Mouse (Mus musculus): ENCODE measurements around the gene Tmem11. TPM values are rescaled to one million over a fixed set of nuclear protein-coding genes. Genes with fewer than 3 reads are reported as not detected.
A peak's percentile ranks its signal among the peaks of the same experiment; 100 is the strongest.

Tmem11 gene
- polyA plus RNA-seq, 1 experiment = 61.5 TPM

DNA sequence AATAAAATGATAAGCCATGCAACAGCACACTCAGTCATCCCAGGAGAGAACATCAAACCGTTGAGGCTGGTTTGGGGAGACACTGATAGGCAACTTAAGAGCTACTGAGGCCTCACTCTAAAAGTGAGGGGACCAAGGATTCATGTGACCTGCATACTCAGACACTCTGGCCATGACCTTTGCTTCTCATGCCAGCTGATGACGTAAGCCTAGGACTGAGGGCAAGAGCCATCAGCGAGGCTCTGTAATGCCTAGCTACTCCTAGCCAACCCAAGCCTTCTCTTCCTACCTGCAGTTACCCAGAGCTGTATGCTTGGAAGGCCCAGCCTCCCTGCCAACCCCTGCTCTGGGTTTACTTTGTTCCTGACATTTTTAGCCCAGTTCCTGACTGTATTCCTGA is 17.1 kb downstream of the Tmem11 start:
- H3K79me3 ChIP-seq (ENCODE audit: low read depth) = peaks cover 44% of the 10 kb centered on the region
- peaks cover 53% of the 10 kb centered on the region for H3K79me2 ChIP-seq (ENCODE audit: control insufficient read depth, insufficient read depth)
- TF ChIP-seq FOSL1 (IDR thresholded peaks at IDR 0.05; ENCODE audit: insufficient read depth, low read length, poor library complexity, severe bottlenecking) = no peak
- H3K4me3 ChIP-seq (ENCODE audit: insufficient read depth, poor library complexity, severe bottlenecking) = no peak overlapping the region
- peaks cover 52% of the 10 kb centered on the region for H3K36me3 ChIP-seq (ENCODE audit: control insufficient read depth, insufficient read depth)
- H3K27me3 ChIP-seq (ENCODE audit: control insufficient read depth, insufficient read depth, insufficient read length) = no peaks in the 10 kb centered on the region
- H3ac ChIP-seq (ENCODE audit: control insufficient read depth, insufficient read length, low read depth) = no peak overlapping the region

DNA sequence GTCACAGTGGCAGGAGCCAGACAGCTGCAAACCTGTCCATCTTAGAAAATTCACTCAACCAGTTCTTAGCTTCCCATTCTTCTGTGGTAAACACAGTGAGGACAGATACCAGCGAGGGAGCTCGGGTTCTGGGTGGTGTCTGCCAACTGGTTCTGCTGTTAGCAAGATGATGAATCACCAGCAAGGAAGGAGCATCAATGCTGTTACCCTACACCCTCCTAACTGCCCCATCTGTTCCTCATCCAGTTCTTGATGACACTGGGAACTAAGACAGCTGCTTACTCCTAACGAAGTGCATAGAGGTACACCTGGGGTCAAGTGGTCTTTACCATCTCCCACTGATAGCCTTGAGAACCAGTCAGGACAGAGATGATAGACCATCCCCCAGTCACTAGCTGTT is 22.5 kb downstream of the Tmem11 start:
- H3K36me3 ChIP-seq (ENCODE audit: control insufficient read depth, insufficient read depth) = peaks cover 35% of the 10 kb centered on the region
- no peak overlapping the region for H3K4me3 ChIP-seq (ENCODE audit: insufficient read depth, poor library complexity, severe bottlenecking)

DNA sequence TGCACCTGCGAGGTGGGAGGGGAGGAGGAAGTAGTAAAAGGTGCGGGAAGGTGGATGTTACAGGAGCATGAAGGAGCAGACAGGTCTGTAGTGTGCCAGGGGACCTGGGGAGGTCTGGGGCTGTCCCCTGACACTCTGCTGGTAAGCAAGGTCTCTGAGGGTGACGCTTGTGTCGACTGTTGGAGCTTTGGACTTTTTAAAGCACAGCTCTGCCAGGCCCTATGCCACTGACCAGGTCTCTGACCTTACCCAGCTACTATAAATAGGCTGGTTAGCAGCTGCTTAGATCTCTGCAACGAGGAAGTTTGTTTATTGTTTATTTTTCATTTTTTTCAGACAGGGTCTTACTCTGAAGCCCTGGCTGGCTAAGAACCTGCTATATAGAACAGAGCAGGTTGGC is 33.7 kb downstream of the Tmem11 start:
- TF ChIP-seq USF1 (IDR thresholded peaks at IDR 0.05; ENCODE audit: low read depth) (no peak), MAX (IDR thresholded peaks at IDR 0.05) (no peak), FOSL1 (IDR thresholded peaks at IDR 0.05; ENCODE audit: insufficient read depth, low read length, poor library complexity, severe bottlenecking) (no peak), MYOG (IDR thresholded peaks at IDR 0.05; ENCODE audit: control insufficient read depth, extremely low read depth, insufficient read length) (no peak), CTCF (IDR thresholded peaks at IDR 0.05; ENCODE audit: control insufficient read depth, insufficient read depth, insufficient read length) (no peak), CEBPB (IDR thresholded peaks at IDR 0.05; ENCODE audit: low read depth) (no peak), MYOD1 (IDR thresholded peaks at IDR 0.05; ENCODE audit: control insufficient read depth, insufficient read length, low read depth) (no peak)
- Histone ChIP-seq H3K27me3 (ENCODE audit: control insufficient read depth, insufficient read depth, insufficient read length) (no peaks in the 10 kb centered on the region), H3K79me3 (ENCODE audit: low read depth) (no peaks in the 10 kb centered on the region), H3K4me3 (ENCODE audit: insufficient read depth, poor library complexity, severe bottlenecking) (no peak overlapping the region), H3K79me2 (ENCODE audit: control insufficient read depth, insufficient read depth) (peaks cover 6% of the 10 kb centered on the region), H3ac (ENCODE audit: control insufficient read depth, insufficient read length, low read depth) (no peak overlapping the region), H3K36me3 (ENCODE audit: control insufficient read depth, insufficient read depth) (peaks cover 5% of the 10 kb centered on the region)

More for the DNA sequence above, 22.5 kb downstream of the Tmem11 start:
- H3K27me3 ChIP-seq (ENCODE audit: control insufficient read depth, insufficient read depth, insufficient read length) = no peaks in the 10 kb centered on the region
- no peaks in the 10 kb centered on the region for H3K79me2 ChIP-seq (ENCODE audit: control insufficient read depth, insufficient read depth)
- TF ChIP-seq MAX (IDR thresholded peaks at IDR 0.05) (no peak), MYOD1 (IDR thresholded peaks at IDR 0.05; ENCODE audit: control insufficient read depth, insufficient read length, low read depth) (peak; percentile 47), USF1 (IDR thresholded peaks at IDR 0.05; ENCODE audit: low read depth) (no peak), CTCF (IDR thresholded peaks at IDR 0.05; ENCODE audit: control insufficient read depth, insufficient read depth, insufficient read length) (no peak), CEBPB (IDR thresholded peaks at IDR 0.05; ENCODE audit: low read depth) (no peak), FOSL1 (IDR thresholded peaks at IDR 0.05; ENCODE audit: insufficient read depth, low read length, poor library complexity, severe bottlenecking) (no peak), MYOG (IDR thresholded peaks at IDR 0.05; ENCODE audit: control insufficient read depth, extremely low read depth, insufficient read length) (no peak)
- H3K79me3 ChIP-seq (ENCODE audit: low read depth) = no peaks in the 10 kb centered on the region
- H3ac ChIP-seq (ENCODE audit: control insufficient read depth, insufficient read length, low read depth) = no peak overlapping the region

DNA sequence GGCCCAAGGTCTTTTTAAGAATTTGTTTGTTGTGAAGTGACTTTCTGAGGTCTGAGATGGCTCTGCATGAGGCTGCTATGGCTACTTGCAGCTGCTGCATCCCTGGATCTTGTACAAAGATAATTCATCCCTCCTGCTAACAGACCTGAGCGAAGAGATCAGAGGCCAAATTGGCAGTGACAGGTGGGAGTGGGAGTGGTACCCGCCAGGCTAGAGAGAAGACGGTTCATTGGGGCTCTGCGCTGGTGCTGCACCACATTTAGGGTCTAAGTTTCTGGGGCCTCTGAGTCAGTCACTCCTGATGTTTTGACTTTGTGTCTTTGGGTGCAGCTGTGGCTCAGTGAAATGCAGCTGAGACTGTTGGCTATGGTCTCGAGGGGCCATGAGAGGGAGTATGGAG is 35.7 kb downstream of the Tmem11 start:
- H3K4me3 ChIP-seq (ENCODE audit: insufficient read depth, poor library complexity, severe bottlenecking) = no peak overlapping the region
- H3K36me3 ChIP-seq (ENCODE audit: control insufficient read depth, insufficient read depth) = no peaks in the 10 kb centered on the region
- H3K27me3 ChIP-seq (ENCODE audit: control insufficient read depth, insufficient read depth, insufficient read length) = no peaks in the 10 kb centered on the region
- peaks cover 12% of the 10 kb centered on the region for H3K79me2 ChIP-seq (ENCODE audit: control insufficient read depth, insufficient read depth)
- no peak for TF ChIP-seq FOSL1 (IDR thresholded peaks at IDR 0.05; ENCODE audit: insufficient read depth, low read length, poor library complexity, severe bottlenecking)
- peak; percentile 86 for TF ChIP-seq MYOD1 (IDR thresholded peaks at IDR 0.05; ENCODE audit: control insufficient read depth, insufficient read length, low read depth)
- no peak for TF ChIP-seq MYOG (IDR thresholded peaks at IDR 0.05; ENCODE audit: control insufficient read depth, extremely low read depth, insufficient read length)
- TF ChIP-seq CEBPB (IDR thresholded peaks at IDR 0.05; ENCODE audit: low read depth) = no peak
- peaks cover 5% of the 10 kb centered on the region for H3K79me3 ChIP-seq (ENCODE audit: low read depth)
- H3ac ChIP-seq (ENCODE audit: control insufficient read depth, insufficient read length, low read depth) = no peak overlapping the region

DNA sequence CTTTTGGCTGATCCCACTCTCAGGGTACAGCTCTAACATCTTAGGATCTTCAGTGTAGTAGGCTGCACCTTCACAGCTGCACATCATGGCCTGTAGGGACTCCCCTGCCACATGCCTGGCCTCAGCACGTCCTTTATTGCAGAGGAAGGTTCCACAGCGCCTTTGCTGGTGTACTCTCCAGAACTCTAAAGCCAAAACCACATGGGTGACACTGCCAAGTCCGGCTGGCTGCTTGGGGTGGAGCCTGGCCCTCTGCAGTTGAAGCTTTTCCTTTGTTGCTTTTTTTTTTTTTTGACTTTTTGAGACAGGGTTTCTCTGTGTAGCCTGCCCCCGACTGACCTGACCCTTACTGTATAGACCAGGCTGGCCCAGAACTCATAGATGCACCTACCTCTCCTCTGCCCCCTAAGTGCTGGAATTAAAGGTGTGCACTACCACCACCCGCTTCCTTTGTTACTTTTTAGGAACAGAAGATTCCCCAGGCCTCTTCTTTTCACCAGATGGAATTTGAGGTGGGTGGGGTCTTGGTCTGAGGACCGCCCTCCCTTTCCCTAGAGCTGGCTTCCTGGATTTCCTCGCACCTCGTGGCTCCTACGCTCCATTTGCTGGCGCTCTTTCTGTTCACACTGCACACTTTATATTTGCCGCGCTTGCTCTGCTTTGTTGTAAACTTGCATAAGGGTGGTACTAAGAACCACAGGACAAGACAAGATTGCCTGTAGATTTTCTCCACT is 37.4 kb downstream of the Tmem11 start:
- no peaks in the 10 kb centered on the region for H3K36me3 ChIP-seq (ENCODE audit: control insufficient read depth, insufficient read depth)
- peaks cover 29% of the 10 kb centered on the region for H3K79me2 ChIP-seq (ENCODE audit: control insufficient read depth, insufficient read depth)
- peaks cover 8% of the 10 kb centered on the region for H3K79me3 ChIP-seq (ENCODE audit: low read depth)
- H3ac ChIP-seq (ENCODE audit: control insufficient read depth, insufficient read length, low read depth) = no peak overlapping the region
- no peak overlapping the region for H3K4me3 ChIP-seq (ENCODE audit: insufficient read depth, poor library complexity, severe bottlenecking)
- TF ChIP-seq FOSL1 (IDR thresholded peaks at IDR 0.05; ENCODE audit: insufficient read depth, low read length, poor library complexity, severe bottlenecking) (no peak), CEBPB (IDR thresholded peaks at IDR 0.05; ENCODE audit: low read depth) (no peak), USF1 (IDR thresholded peaks at IDR 0.05; ENCODE audit: low read depth) (no peak), MYOD1 (IDR thresholded peaks at IDR 0.05; ENCODE audit: control insufficient read depth, insufficient read length, low read depth) (no peak), MAX (IDR thresholded peaks at IDR 0.05) (no peak), CTCF (IDR thresholded peaks at IDR 0.05; ENCODE audit: control insufficient read depth, insufficient read depth, insufficient read length) (no peak), MYOG (IDR thresholded peaks at IDR 0.05; ENCODE audit: control insufficient read depth, extremely low read depth, insufficient read length) (no peak)
- H3K27me3 ChIP-seq (ENCODE audit: control insufficient read depth, insufficient read depth, insufficient read length) = no peaks in the 10 kb centered on the region
